Mouse (Mus musculus): Measurements from ENCODE around the gene Diras2.

GRCm38 (mm10) chr13:52481786-52482185 is 49.3 kb downstream of the Diras2 start:
- TF ChIP-seq POLR2A (IDR thresholded peaks at IDR 0.05; ENCODE audit: control insufficient read depth, extremely low read depth, insufficient read depth, low read length, poor library complexity) (no peak), CTCF (IDR thresholded peaks at IDR 0.05; ENCODE audit: borderline replicate concordance, control insufficient read depth, extremely low read depth, insufficient read depth, low read length, poor library complexity) (no peak)

Data from thymus, adult 2 months (tissue).